Mouse (Mus musculus): ENCODE measurements around the gene Glcci1. TPM values are rescaled to one million over a fixed set of nuclear protein-coding genes. Genes with fewer than 3 reads are reported as not detected.

Gene Glcci1
- polyA plus RNA-seq, 1 experiment, result 155 TPM

DNA sequence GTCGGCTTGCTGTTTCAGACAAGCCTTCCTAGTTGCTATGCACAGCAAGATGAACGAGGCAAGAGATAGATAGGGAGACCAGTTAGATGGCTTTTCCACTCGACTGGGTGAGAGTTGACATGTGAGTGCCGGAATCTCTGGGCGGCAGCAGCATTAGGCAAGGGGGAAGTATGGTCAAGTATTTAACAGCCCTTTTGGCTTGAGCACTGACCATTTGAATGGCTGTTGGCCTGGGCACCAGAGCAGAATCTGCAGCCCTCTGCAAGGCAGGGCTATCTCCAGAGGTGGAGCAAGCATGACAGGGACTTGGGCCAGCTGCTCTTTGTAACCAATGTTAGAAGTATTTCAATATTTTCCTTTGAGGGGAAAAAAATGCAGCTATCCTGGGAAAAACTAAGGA is 36.5 kb upstream of the Glcci1 start:
- Histone ChIP-seq H3K27me3 (ENCODE audit: control insufficient read depth, insufficient read depth, low read length) (no peaks in the 10 kb centered on the region), H3K4me1 (ENCODE audit: control insufficient read depth, insufficient read depth, low read length) (no peaks in the 10 kb centered on the region), H3K36me3 (ENCODE audit: control insufficient read depth, insufficient read depth, low read length) (no peaks in the 10 kb centered on the region), H3K4me3 (ENCODE audit: control insufficient read depth, low read depth, low read length) (no peak overlapping the region), H3K27ac (ENCODE audit: control insufficient read depth, insufficient read depth, low read depth, low read length) (0 out of 2 replicates have a peak overlapping the region, but pooled peaks have one; percentile 1)
- TF ChIP-seq CTCF (IDR thresholded peaks at IDR 0.05; ENCODE audit: control insufficient read depth, insufficient read depth, insufficient replicate concordance, low read depth, low read length) (no peak), POLR2A (IDR thresholded peaks at IDR 0.05; ENCODE audit: control insufficient read depth, low read depth, low read length) (no peak)

DNA sequence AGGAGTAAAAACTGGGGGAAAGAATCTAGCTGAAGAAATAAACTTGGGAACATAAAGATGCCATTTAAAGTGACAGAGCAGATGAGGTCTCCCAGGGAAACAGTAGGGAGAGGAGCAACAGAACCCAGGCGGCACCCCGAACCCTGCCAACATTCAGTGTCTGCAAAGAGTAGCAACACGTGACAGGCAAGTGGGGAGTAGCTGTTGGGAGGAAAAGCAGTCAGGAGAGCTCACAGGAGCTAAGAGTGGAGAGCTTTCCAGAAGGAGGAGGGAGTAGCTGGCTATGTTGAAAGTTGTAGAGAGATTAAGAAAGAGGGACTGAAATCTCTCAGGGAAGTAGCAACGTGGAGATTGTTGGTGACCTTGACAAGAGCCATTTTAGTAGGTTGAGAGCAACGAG is 35.9 kb upstream of the Glcci1 start:
- Histone ChIP-seq H3K4me3 (ENCODE audit: control insufficient read depth, low read depth, low read length) (no peak overlapping the region), H3K27ac (ENCODE audit: control insufficient read depth, insufficient read depth, low read depth, low read length) (no peak overlapping the region), H3K27me3 (ENCODE audit: control insufficient read depth, insufficient read depth, low read length) (no peaks in the 10 kb centered on the region), H3K36me3 (ENCODE audit: control insufficient read depth, insufficient read depth, low read length) (no peaks in the 10 kb centered on the region), H3K4me1 (ENCODE audit: control insufficient read depth, insufficient read depth, low read length) (no peaks in the 10 kb centered on the region)
- no peak for TF ChIP-seq CTCF (IDR thresholded peaks at IDR 0.05; ENCODE audit: control insufficient read depth, insufficient read depth, insufficient replicate concordance, low read depth, low read length)
- no peak for TF ChIP-seq POLR2A (IDR thresholded peaks at IDR 0.05; ENCODE audit: control insufficient read depth, low read depth, low read length)

DNA sequence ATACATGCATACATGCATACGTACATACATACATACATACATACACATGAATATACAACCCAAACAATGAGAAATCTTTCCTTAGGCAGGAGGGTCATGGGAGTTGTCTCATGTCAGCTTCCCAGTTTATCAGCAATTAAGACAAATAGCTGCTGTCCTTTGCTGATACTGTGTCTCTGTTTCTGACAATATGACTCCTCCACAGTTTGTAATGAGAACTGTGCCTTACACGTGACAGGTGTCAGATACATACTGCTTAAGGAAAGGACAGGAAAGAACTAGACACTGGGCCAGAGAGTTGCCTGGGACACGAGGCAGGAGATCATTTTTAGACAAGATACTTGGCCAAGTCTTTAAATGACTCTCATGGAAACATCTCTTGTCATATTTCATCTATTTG is 35.1 kb upstream of the Glcci1 start:
- H3K36me3 ChIP-seq (ENCODE audit: control insufficient read depth, insufficient read depth, low read length), result no peaks in the 10 kb centered on the region
- no peak overlapping the region for H3K27ac ChIP-seq (ENCODE audit: control insufficient read depth, insufficient read depth, low read depth, low read length)
- H3K27me3 ChIP-seq (ENCODE audit: control insufficient read depth, insufficient read depth, low read length), result no peaks in the 10 kb centered on the region
- TF ChIP-seq CTCF (IDR thresholded peaks at IDR 0.05; ENCODE audit: control insufficient read depth, insufficient read depth, insufficient replicate concordance, low read depth, low read length) (no peak), POLR2A (IDR thresholded peaks at IDR 0.05; ENCODE audit: control insufficient read depth, low read depth, low read length) (no peak)
- H3K4me3 ChIP-seq (ENCODE audit: control insufficient read depth, low read depth, low read length), result no peak overlapping the region
- no peaks in the 10 kb centered on the region for H3K4me1 ChIP-seq (ENCODE audit: control insufficient read depth, insufficient read depth, low read length)

DNA sequence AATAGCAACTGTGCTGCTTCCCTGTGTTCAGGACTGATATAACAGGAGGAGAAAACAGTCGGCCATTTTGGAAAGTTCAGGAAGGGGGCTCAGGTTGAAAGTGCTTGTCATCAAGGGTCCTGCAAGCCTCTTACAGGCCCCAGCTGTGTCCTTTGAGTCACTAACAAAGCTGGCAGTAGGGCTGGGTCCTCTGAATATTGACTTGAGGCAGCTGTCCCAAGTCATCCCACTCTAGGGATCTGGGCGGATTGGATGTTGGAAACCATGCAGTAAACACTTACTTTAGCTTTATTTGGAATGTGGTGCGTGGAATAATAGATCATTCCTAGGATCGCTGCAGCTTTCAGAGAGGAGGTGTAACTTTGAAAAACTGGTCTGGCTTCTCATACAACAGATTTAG is 34.6 kb upstream of the Glcci1 start:
- TF ChIP-seq POLR2A (IDR thresholded peaks at IDR 0.05; ENCODE audit: control insufficient read depth, low read depth, low read length), result no peak
- TF ChIP-seq CTCF (IDR thresholded peaks at IDR 0.05; ENCODE audit: control insufficient read depth, insufficient read depth, insufficient replicate concordance, low read depth, low read length), result no peak
- H3K36me3 ChIP-seq (ENCODE audit: control insufficient read depth, insufficient read depth, low read length), result no peaks in the 10 kb centered on the region
- no peak overlapping the region for H3K27ac ChIP-seq (ENCODE audit: control insufficient read depth, insufficient read depth, low read depth, low read length)
- H3K4me3 ChIP-seq (ENCODE audit: control insufficient read depth, low read depth, low read length), result no peak overlapping the region
- no peaks in the 10 kb centered on the region for H3K4me1 ChIP-seq (ENCODE audit: control insufficient read depth, insufficient read depth, low read length)
- no peaks in the 10 kb centered on the region for H3K27me3 ChIP-seq (ENCODE audit: control insufficient read depth, insufficient read depth, low read length)

DNA sequence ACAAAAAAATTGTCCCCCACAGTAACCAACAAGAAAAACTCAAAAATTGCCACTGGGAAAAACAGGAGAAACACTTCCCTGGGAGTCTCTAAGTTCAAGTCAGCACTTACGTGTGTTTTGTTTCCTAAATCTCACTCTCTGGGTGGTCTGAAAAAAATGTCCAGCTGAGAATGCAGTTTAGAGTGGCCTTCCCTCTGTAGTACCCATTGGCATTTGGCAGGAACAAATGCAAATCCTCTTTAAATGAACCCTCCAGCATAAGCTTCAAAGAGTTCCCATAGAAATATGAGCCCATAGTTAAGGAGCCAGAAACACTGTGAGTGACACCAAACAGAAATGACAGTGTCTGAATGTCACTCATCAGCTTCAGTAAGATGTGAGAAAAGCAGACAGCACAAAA is 30.2 kb upstream of the Glcci1 start:
- Histone ChIP-seq H3K27ac (ENCODE audit: control insufficient read depth, insufficient read depth, low read depth, low read length) (no peak overlapping the region), H3K4me3 (ENCODE audit: control insufficient read depth, low read depth, low read length) (no peak overlapping the region), H3K36me3 (ENCODE audit: control insufficient read depth, insufficient read depth, low read length) (no peaks in the 10 kb centered on the region), H3K4me1 (ENCODE audit: control insufficient read depth, insufficient read depth, low read length) (no peaks in the 10 kb centered on the region), H3K27me3 (ENCODE audit: control insufficient read depth, insufficient read depth, low read length) (no peaks in the 10 kb centered on the region)
- TF ChIP-seq POLR2A (IDR thresholded peaks at IDR 0.05; ENCODE audit: control insufficient read depth, low read depth, low read length) (no peak), CTCF (IDR thresholded peaks at IDR 0.05; ENCODE audit: control insufficient read depth, insufficient read depth, insufficient replicate concordance, low read depth, low read length) (no peak)

DNA sequence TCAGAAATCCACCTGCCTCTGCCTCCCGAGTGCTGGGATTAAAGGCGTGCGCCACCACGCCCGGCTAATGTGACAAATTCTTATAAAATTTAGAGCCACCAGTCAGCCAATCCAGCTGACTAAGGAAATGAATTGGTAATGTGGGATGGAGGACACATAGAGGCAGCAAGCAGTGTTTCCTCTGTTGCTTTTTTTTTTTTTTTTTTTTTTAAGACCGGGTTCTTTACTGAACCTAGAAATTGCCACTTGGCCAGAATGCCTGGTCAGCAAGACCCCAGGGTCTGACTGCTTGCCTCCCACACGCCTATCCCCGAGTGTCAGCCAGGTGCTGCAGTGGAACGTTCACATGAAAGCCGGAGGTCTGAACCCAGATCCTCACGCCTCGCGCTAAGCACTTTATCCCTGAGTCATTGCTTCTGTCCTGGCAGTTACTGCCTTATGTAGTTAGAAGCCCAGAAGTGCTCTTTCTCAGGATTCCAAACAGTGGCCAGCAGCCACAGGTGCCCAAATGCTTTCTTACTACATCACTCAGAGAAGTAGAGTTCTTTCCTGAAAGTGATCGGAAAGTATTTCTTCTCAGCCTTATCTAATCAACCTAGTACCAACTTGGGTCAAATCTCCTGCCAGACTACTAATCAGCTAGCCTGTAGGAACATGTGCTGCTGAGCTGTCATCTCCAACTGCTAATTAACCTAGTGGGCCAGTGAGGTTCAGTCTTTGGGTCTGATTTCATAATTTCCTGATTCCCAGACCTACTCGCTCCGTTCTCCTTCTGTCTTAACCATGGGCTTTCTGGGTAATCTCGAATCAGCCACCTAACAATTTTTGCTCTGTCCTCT is 24.7 kb upstream of the Glcci1 start:
- Histone ChIP-seq H3K4me3 (ENCODE audit: control insufficient read depth, low read depth, low read length) (no peak overlapping the region), H3K4me1 (ENCODE audit: control insufficient read depth, insufficient read depth, low read length) (peaks cover 4% of the 10 kb centered on the region), H3K27me3 (ENCODE audit: control insufficient read depth, insufficient read depth, low read length) (no peaks in the 10 kb centered on the region), H3K36me3 (ENCODE audit: control insufficient read depth, insufficient read depth, low read length) (no peaks in the 10 kb centered on the region), H3K27ac (ENCODE audit: control insufficient read depth, insufficient read depth, low read depth, low read length) (no peak overlapping the region)
- no peak for TF ChIP-seq CTCF (IDR thresholded peaks at IDR 0.05; ENCODE audit: control insufficient read depth, insufficient read depth, insufficient replicate concordance, low read depth, low read length)
- no peak for TF ChIP-seq POLR2A (IDR thresholded peaks at IDR 0.05; ENCODE audit: control insufficient read depth, low read depth, low read length)

DNA sequence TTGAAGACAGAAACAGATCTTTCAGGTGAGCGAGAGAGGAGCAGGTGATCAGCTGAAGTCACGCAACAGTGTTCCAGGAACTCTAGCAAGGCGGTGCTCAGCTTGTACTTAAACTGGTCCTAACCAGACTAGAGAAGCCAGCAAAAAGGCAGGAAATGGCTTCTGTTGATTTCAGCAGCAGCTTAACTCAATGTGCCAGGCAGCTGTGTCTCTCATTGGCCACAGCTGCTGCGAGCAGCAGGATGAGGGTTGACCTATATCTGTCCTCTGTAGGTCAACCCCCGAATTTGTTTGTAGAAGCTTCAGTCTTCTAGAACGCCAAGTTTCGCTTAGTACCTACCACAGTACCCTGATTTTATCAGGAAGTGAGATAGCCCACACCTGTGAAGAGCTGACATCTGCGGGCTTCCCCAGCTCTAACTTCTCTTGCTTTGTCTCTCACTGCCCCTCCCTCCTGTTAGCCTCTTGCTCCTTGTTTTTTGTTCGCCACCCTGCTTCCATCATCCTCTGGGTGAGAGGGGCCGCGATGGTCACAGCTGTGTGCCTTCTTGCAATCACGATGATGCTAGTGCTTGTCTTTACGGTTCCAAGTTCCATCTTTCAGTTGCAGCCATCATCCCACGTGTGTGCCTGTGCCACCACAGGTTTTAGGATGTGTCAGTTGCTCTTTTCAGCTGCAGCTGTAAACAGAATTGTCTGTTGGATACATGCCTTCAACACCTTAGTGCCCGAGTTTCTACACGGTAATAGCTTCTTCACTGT is 23.8 kb upstream of the Glcci1 start:
- Histone ChIP-seq H3K27me3 (ENCODE audit: control insufficient read depth, insufficient read depth, low read length) (no peaks in the 10 kb centered on the region), H3K4me3 (ENCODE audit: control insufficient read depth, low read depth, low read length) (no peak overlapping the region), H3K4me1 (ENCODE audit: control insufficient read depth, insufficient read depth, low read length) (peaks cover 4% of the 10 kb centered on the region), H3K27ac (ENCODE audit: control insufficient read depth, insufficient read depth, low read depth, low read length) (no peak overlapping the region), H3K36me3 (ENCODE audit: control insufficient read depth, insufficient read depth, low read length) (no peaks in the 10 kb centered on the region)
- no peak for TF ChIP-seq CTCF (IDR thresholded peaks at IDR 0.05; ENCODE audit: control insufficient read depth, insufficient read depth, insufficient replicate concordance, low read depth, low read length)
- TF ChIP-seq POLR2A (IDR thresholded peaks at IDR 0.05; ENCODE audit: control insufficient read depth, low read depth, low read length), result no peak

Data from testis, adult 2 months (tissue).